Mouse (Mus musculus): ENCODE measurements around the gene Gorasp2. TPM values are rescaled to one million over a fixed set of nuclear protein-coding genes. Genes with fewer than 3 reads are reported as not detected.

The Gorasp2 gene
- 78.3 and 80.0 TPM in 2 replicates for polyA plus RNA-seq (2012; rRNA removed)

DNA sequence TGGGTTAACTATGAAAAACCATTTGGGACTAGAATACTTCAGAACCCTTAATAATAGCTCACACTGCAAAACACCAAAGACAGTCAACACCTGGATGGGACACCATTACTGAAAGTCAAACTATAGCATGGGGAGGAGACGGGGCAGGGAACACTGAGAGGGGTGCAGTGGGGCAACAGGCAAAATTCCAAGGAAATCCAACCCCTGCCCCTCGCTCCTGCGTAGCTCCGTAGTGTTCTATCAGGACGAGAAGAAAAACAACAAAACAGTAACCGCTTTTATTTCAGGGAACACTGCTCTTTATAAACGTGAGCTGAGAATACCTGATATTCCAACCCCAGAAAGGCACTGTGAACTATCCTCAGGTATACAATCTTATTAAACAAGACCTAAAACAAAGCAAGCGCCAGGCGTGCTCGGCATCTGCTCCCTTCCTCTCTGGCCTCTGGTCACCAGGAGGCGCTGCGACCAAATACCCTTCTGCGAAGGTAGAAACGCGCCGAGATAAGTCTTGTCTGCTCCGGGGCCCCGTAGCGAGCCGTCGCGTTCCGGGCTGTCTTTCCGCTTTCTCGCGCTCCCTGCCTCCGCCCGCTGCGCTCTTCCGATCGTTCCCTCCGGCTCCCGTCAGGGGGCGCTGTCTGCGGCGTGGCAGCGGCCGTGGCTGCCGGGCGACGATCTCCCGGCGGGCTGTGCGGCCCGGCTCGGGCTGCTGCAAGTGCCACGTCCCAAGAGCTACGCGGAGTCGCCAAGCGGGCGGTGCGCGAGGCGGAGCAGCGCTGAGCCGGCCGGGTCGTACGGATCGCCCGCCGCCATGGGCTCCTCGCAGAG, at the start of gene Gorasp2:
TSS of gene Gorasp2 (plus strand) at position 690 of the 828 bp plus-strand sequence.
- Histone ChIP-seq H3K27ac (ENCODE audit: insufficient read depth, low read length) (peak within 1 kb of the TSS; percentile 78), H3K4me3 (ENCODE audit: insufficient read depth, low read length) (peak within 1 kb of the TSS; percentile 72), H3K4me1 (ENCODE audit: control insufficient read depth, insufficient read depth, low read length) (peaks cover 2% of the 10 kb centered on the region)
- TF ChIP-seq CTCF (IDR thresholded peaks at IDR 0.05; ENCODE audit: extremely low read depth, insufficient read depth, low read length) (no peak; the same call in none of the 2 replicates), POLR2A (IDR thresholded peaks at IDR 0.05; ENCODE audit: extremely low read depth, insufficient read depth, low read length) (peak; percentile 68)

DNA sequence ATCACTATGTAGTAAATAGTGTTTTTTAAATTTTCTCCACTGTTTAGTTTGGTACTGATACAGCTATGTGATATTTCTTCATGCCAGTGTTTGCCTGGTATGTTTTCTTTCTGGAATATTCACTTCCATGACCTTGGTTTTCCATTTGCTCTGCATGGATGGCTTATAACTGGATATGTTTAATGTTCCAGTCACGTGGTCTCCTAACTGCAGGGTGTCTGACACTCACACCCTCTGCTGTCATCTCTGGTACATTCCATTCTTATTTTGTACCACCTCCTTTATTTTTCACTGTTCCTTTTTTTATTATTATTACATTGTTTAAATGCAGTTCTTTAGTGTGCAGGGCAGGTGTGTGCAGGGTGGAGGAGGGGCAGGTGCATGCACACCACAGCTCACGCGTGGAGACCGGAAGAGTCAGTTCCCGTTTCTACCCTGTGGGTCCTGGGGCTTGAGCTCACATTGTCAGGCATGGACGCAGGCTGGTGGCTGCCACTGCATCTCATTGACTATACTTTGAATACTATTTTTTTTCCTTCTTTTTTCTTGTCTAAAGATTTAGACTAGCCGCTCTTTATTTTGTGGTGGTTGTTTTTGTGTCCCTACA, 46.5 kb upstream of the Gorasp2 start:
- TF ChIP-seq CTCF (IDR thresholded peaks at IDR 0.05; ENCODE audit: extremely low read depth, insufficient read depth, low read length) (no peak), POLR2A (IDR thresholded peaks at IDR 0.05; ENCODE audit: extremely low read depth, insufficient read depth, low read length) (no peak)
- Histone ChIP-seq H3K4me1 (ENCODE audit: control insufficient read depth, insufficient read depth, low read length) (no peaks in the 10 kb centered on the region), H3K4me3 (ENCODE audit: insufficient read depth, low read length) (no peak overlapping the region), H3K27ac (ENCODE audit: insufficient read depth, low read length) (no peak overlapping the region)

DNA sequence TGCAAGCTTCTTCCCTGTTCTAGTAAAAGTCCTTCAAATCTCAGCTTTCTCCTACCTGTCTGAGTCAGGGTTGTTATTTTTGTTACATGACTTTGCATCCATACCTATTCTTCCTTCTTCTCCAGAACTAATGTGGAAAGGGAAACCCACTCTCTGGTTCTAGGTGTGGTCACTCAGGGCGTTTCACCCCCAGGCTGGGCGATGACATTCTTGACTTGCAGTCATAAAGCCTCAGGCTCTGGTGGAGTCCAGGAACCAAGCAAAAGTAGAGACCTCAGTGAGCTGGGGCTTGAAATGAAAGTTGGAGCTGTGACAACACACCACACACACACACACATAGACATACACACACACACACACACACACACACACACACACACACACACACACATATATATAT, 45.3 kb upstream of the Gorasp2 start:
- Histone ChIP-seq H3K27ac (ENCODE audit: insufficient read depth, low read length) (no peak overlapping the region), H3K4me1 (ENCODE audit: control insufficient read depth, insufficient read depth, low read length) (no peaks in the 10 kb centered on the region), H3K4me3 (ENCODE audit: insufficient read depth, low read length) (no peak overlapping the region)
- TF ChIP-seq CTCF (IDR thresholded peaks at IDR 0.05; ENCODE audit: extremely low read depth, insufficient read depth, low read length) = no peak
- TF ChIP-seq POLR2A (IDR thresholded peaks at IDR 0.05; ENCODE audit: extremely low read depth, insufficient read depth, low read length) = no peak

- Histone ChIP-seq H3K4me3 (ENCODE audit: insufficient read depth, low read length) (no peak overlapping the region), H3K27ac (ENCODE audit: insufficient read depth, low read length) (no peak overlapping the region)
- TF ChIP-seq POLR2A (IDR thresholded peaks at IDR 0.05; ENCODE audit: extremely low read depth, insufficient read depth, low read length) (no peak), CTCF (IDR thresholded peaks at IDR 0.05; ENCODE audit: extremely low read depth, insufficient read depth, low read length) (no peak)
These were observed 44.8 kb upstream of the Gorasp2 start for GRCm38 (mm10) chr2:70616617-70617016.

GRCm38 (mm10) chr2:70619232-70619835, 42.0 kb upstream of the Gorasp2 start:
- H3K4me1 ChIP-seq (ENCODE audit: control insufficient read depth, insufficient read depth, low read length) = no peaks in the 10 kb centered on the region
- no peak overlapping the region for H3K27ac ChIP-seq (ENCODE audit: insufficient read depth, low read length)
- no peak overlapping the region for H3K4me3 ChIP-seq (ENCODE audit: insufficient read depth, low read length)
- TF ChIP-seq CTCF (IDR thresholded peaks at IDR 0.05; ENCODE audit: extremely low read depth, insufficient read depth, low read length) (peak; percentile 21; the same call in 1 of the 2 replicates), POLR2A (IDR thresholded peaks at IDR 0.05; ENCODE audit: extremely low read depth, insufficient read depth, low read length) (no peak)

More at GRCm38 (mm10) chr2:70616617-70617016, 44.8 kb upstream of the Gorasp2 start:
- no peaks in the 10 kb centered on the region for H3K4me1 ChIP-seq (ENCODE audit: control insufficient read depth, insufficient read depth, low read length)

- H3K27ac ChIP-seq (ENCODE audit: insufficient read depth, low read length) = no peak overlapping the region
- H3K4me3 ChIP-seq (ENCODE audit: insufficient read depth, low read length) = no peak overlapping the region
- no peaks in the 10 kb centered on the region for H3K4me1 ChIP-seq (ENCODE audit: control insufficient read depth, insufficient read depth, low read length)
- TF ChIP-seq POLR2A (IDR thresholded peaks at IDR 0.05; ENCODE audit: extremely low read depth, insufficient read depth, low read length) (no peak), CTCF (IDR thresholded peaks at IDR 0.05; ENCODE audit: extremely low read depth, insufficient read depth, low read length) (peak; percentile 64)
These were observed 41.2 kb upstream of the Gorasp2 start for GRCm38 (mm10) chr2:70620225-70620624.

- H3K4me1 ChIP-seq (ENCODE audit: control insufficient read depth, insufficient read depth, low read length) = no peaks in the 10 kb centered on the region
- no peak overlapping the region for H3K4me3 ChIP-seq (ENCODE audit: insufficient read depth, low read length)
- no peak overlapping the region for H3K27ac ChIP-seq (ENCODE audit: insufficient read depth, low read length)
- TF ChIP-seq CTCF (IDR thresholded peaks at IDR 0.05; ENCODE audit: extremely low read depth, insufficient read depth, low read length) (no peak), POLR2A (IDR thresholded peaks at IDR 0.05; ENCODE audit: extremely low read depth, insufficient read depth, low read length) (no peak)
These were observed 39.1 kb upstream of the Gorasp2 start for GRCm38 (mm10) chr2:70622244-70622643.

- Histone ChIP-seq H3K27ac (ENCODE audit: insufficient read depth, low read length) (no peak overlapping the region), H3K4me3 (ENCODE audit: insufficient read depth, low read length) (no peak overlapping the region), H3K4me1 (ENCODE audit: control insufficient read depth, insufficient read depth, low read length) (no peaks in the 10 kb centered on the region)
- TF ChIP-seq POLR2A (IDR thresholded peaks at IDR 0.05; ENCODE audit: extremely low read depth, insufficient read depth, low read length) (no peak), CTCF (IDR thresholded peaks at IDR 0.05; ENCODE audit: extremely low read depth, insufficient read depth, low read length) (no peak)
These were observed 35.6 kb upstream of the Gorasp2 start for GRCm38 (mm10) chr2:70625761-70626160.

DNA sequence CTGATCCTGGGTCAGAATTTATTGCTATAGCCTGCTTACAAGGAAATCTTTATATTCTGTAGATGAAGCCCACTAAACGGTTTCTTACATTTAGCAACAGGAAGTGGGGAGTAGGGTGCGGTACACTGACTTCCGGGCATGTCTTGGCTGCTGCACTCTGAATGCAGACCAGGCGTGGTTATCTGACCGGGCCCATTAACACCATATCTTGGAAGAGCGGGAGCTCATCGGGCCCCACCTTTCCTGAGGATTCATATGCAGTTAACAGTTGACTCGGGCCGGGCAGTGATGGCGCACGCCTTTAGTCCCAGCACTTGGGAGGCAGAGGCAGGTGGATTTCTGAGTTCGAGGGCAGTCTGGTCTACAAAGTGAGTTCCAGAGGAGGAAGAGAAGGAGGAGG, 33.0 kb upstream of the Gorasp2 start:
- no peak overlapping the region for H3K27ac ChIP-seq (ENCODE audit: insufficient read depth, low read length)
- TF ChIP-seq POLR2A (IDR thresholded peaks at IDR 0.05; ENCODE audit: extremely low read depth, insufficient read depth, low read length) = no peak
- no peak for TF ChIP-seq CTCF (IDR thresholded peaks at IDR 0.05; ENCODE audit: extremely low read depth, insufficient read depth, low read length)
- H3K4me3 ChIP-seq (ENCODE audit: insufficient read depth, low read length) = no peak overlapping the region

More for the DNA sequence above, 33.0 kb upstream of the Gorasp2 start:
- H3K4me1 ChIP-seq (ENCODE audit: control insufficient read depth, insufficient read depth, low read length) = no peaks in the 10 kb centered on the region
